Mouse (Mus musculus) gastrocnemius, postnatal 4 days (tissue): ENCODE results near the gene P2rx3. TPM values are rescaled to one million over a fixed set of nuclear protein-coding genes. Genes with fewer than 3 reads are reported as not detected.

Experiments
- DNase-seq, 2 experiments: peaks; one replicate each; pipeline ENCODE4 v3.0.0; 2021 to 2022; ENCODE audit warnings: low spot score in 2 of 2, mixed read lengths in 2 of 2
- long read RNA-seq, 2 experiments: library from polyadenylated mRNA; stranded (forward); transcript quantifications; one replicate each; pipeline ENCODE4 v2.0.0; 2021
- total RNA-seq, 2 experiments: library from RNA; stranded (reverse); gene quantifications; 2 replicates each; pipeline ENCODE4 v1.2.3; 2021

P2rx3 gene
- under 1 TPM; 0.60 to 0.91 TPM for total RNA-seq
- long read RNA-seq, experiment 1 = 0 reads
- long read RNA-seq, experiment 2 = 0 reads

- DNase-seq = peak; percentile 76 to 88
Observed at GRCm38 (mm10) chr2:85037047-85038026, at the start of gene P2rx3, which contains the start of gene Ssrp1. TSS of gene P2rx3 (minus strand) at chr2:85037462. TSS of gene Ssrp1 (plus strand) at chr2:85037234.

- no peak for DNase-seq
Observed at GRCm38 (mm10) chr2:85073751-85074150, 36.5 kb upstream of the P2rx3 start.

- no peak for DNase-seq
Observed at GRCm38 (mm10) chr2:85071921-85072320, 34.7 kb upstream of the P2rx3 start.

- no peak for DNase-seq
Observed at GRCm38 (mm10) chr2:85070086-85070485, 32.8 kb upstream of the P2rx3 start.

GRCm38 (mm10) chr2:85068626-85069025 lies 31.4 kb upstream of the P2rx3 start:
- no peak for DNase-seq

GRCm38 (mm10) chr2:85067903-85068625 lies 30.8 kb upstream of the P2rx3 start:
- no peak for DNase-seq

GRCm38 (mm10) chr2:85066937-85067336 lies 29.7 kb upstream of the P2rx3 start:
- no peak for DNase-seq

GRCm38 (mm10) chr2:85065141-85065875 lies 28.0 kb upstream of the P2rx3 start:
- no peak for DNase-seq

- DNase-seq = no peak
Observed at GRCm38 (mm10) chr2:85061107-85061541, 23.9 kb upstream of the P2rx3 start.

GRCm38 (mm10) chr2:85060591-85061060 lies 23.4 kb upstream of the P2rx3 start:
- peak in 1 of 2 experiments; percentile 31 for DNase-seq

GRCm38 (mm10) chr2:85059677-85060076 lies 22.4 kb upstream of the P2rx3 start:
- DNase-seq = no peak

- DNase-seq = no peak
Observed at GRCm38 (mm10) chr2:85056711-85057110, 19.4 kb upstream of the P2rx3 start.

- DNase-seq = no peak
Observed at GRCm38 (mm10) chr2:85053192-85053816, 16.0 kb upstream of the P2rx3 start.

GRCm38 (mm10) chr2:85050746-85051145 lies 13.5 kb upstream of the P2rx3 start:
- no peak for DNase-seq

- DNase-seq = peak; percentile 65 to 80
Observed at GRCm38 (mm10) chr2:85050001-85050634, 12.9 kb upstream of the P2rx3 start.

GRCm38 (mm10) chr2:85049277-85049676 lies 12.0 kb upstream of the P2rx3 start:
- peak in 1 of 2 experiments; percentile 27 for DNase-seq

GRCm38 (mm10) chr2:85048168-85048751 lies 11.0 kb upstream of the P2rx3 start:
- peak; percentile 63 to 84 for DNase-seq

GRCm38 (mm10) chr2:85047596-85048167 lies 10.4 kb upstream of the P2rx3 start, which contains the start of gene Tnks1bp1:
TSS of gene Tnks1bp1 (plus strand) at chr2:85048022.
- peak; percentile 90 to 95 for DNase-seq

- no peak for DNase-seq
Observed at GRCm38 (mm10) chr2:85047081-85047480, 9.8 kb upstream of the P2rx3 start.
